1 mouse cellular context compared by ENCODE assay signal in genomic region chr19:55927674-55928061, GRCm38 (mm10).
TF ChIP-seq lines count a peak whose summit lies in the region.

No protein-coding gene starts in this region.

TF ChIP-seq in MEL, 35 proteins besides CTCF, POLR2A, EP300 and RAD21 (continued from another document):
- peak; percentile 48 to 82; a peak in 3 of 4 replicates for TF ChIP-seq USF2 (IDR thresholded peaks at IDR 0.05; ENCODE audit: borderline replicate concordance in 1 of 2, insufficient read depth in 1 of 2, low read depth in 1 of 2, low read length in 2 of 2)
- TF ChIP-seq BHLHE40 (IDR thresholded peaks at IDR 0.05; ENCODE audit: borderline replicate concordance, low read depth, low read length) = peak; percentile 86
- peak; percentile 78 for TF ChIP-seq ETS1 (IDR thresholded peaks at IDR 0.05; ENCODE audit: low read depth, low read length)
- TF ChIP-seq MEF2A (IDR thresholded peaks at IDR 0.05; ENCODE audit: extremely low read depth, insufficient replicate concordance, low read depth, low read length, poor library complexity, severe bottlenecking) = no peak
- TF ChIP-seq CHD2 (IDR thresholded peaks at IDR 0.05; ENCODE audit: low read length) = no peak; the same call in 1 of the 2 replicates
- no peak for TF ChIP-seq MYC (IDR thresholded peaks at IDR 0.05; ENCODE audit: low read depth, low read length)
- no peak for TF ChIP-seq POLR2AphosphoS5 (IDR thresholded peaks at IDR 0.05; ENCODE audit: borderline replicate concordance, low read depth, low read length)
- TF ChIP-seq MYB (IDR thresholded peaks at IDR 0.05; ENCODE audit: low read depth, low read length) = peak; percentile 66
- TF ChIP-seq MAZ (IDR thresholded peaks at IDR 0.05; ENCODE audit: low read depth, low read length) = no peak
